Mouse (Mus musculus) cerebellum, adult 9-11 months (tissue): Measurements from ENCODE around the gene Aqp12.
"Not testable (repeated sequence)": the region's sequence is repeated elsewhere in the genome, so short reads cannot be mapped to it uniquely, and the experiment has no call there.

Source experiments
- DNase-seq: peaks from one replicate; pipeline ENCODE4 v3.0.0; 2022

The Aqp12 gene

DNA sequence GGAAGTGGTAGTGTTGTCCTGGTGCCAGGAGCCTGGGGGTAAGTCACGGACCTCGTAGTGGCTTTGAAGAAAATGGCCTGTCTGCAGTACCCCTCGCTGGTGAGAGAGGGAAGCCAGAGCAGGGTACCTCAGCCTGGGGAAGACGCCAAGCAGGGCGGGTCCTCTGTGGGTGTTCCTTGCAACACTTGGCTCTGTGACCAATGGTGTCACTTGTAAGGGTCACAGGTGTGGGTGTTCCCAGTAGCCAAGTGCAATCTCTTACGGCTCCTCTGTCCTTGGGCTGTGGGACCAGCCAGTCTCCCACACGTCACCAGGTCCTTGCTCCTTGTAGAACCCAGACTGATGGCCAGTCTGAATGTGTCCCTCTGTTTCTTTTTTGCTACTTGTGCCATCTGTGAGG lies at the start of gene Aqp12:
Gene Aqp12, plus strand, starts transcription at position 274 of the 400 bp plus-strand sequence.
- DNase-seq = no peak

DNA sequence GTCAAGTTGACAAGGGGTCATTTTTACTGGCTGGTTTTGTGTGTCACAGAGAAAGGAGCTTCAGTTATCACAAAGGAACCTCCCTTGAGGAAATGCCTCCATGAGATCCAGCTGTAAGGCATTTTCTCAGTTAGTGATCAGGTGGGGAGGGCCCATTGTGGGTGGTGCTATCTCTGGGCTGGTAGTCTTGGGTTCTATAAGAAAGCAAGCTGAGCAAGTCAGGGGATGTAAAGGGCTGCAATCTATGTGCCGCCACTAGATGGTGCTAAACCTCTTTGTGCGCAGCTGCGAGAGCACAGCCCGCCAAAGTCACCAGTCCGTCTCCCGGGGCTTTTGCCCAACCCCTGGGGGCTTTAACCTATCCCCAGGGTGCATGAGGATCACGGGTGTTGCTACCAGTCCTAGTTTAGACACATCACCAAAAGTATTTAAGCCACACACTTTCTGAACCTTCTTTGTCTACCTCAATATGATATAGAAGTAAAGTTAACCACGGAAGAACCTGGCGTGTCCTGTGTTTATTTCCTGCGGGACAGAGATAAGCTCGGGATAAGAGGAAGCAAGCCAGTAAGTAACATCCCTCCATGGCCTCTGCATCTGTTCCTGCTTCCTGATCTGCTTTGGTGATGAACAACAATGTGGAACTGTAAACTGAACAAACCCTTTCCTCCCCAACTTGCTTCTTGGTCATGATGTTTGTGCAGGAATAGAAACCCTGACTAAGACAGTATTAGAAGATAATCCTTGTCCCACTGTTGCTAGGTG lies 49.4 kb upstream of the Aqp12 start:
- DNase-seq = peak; percentile 58

GRCm38 (mm10) chr1:92958999-92959398 lies 47.1 kb upstream of the Aqp12 start:
- no peak for DNase-seq

- DNase-seq = not testable (repeated sequence)
Measured at GRCm38 (mm10) chr1:92970791-92971190, 35.3 kb upstream of the Aqp12 start.

DNA sequence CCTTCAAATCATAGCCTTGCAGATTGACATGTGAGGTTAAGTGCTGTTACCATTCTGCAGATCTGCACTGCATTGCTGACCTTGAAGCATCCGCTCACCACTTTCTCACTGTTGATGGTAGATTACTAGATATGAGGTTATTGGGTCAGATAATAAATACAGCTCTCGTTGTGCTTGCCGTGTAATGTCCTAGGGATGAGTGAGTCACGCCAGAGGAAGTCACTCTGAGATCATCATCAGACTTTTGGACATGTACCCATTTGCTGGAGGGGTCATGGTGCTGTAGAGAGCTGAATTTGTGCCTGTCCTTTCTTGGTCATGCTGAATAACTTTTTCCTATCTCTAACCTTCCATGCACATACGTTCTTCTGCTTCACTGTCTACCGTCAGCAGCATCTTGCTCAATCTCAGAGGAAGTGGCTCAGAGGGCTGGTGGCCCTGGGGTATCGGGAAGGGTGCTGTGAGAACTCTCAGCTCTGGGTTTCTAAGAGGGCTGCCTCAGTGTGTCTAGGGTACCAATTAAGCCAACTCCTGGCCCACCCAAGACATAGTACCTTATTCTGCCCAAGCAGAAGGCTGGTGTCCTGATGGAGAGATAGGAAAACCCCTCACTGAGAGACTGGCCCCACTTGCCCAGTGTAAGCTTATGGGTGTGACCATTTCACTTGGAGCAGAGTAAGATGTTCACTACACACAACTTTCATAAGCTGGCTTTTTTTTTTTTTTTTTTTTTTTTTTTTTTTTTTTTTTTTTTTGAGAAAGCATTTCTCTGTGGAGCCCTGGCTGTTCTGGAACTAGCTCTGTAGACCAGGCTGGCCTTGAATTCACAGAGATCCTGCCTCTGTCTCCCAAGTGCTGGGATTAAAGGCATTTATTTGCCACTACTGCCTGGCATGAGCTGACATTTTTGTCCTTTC lies 34.0 kb upstream of the Aqp12 start:
- no peak for DNase-seq

DNA sequence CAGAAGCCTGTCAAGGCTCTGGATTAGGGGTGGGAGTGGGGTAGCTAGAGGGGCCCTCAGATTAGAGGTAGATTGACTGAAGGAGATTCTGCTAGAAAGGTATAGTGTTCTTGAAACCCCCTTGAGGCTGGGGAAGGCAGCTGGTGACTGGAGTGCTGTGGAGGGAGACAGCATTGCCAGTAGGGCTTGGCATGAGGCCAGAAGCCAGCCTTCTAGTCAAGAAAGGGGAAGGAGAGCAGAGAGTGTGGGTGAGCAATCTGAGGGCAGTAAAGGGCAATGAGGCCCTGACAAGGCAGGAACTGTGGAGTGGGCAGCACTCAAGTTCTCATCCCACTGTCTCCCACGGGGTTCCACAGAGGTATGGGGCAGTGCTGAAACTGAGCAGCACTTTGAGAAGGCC lies 33.3 kb upstream of the Aqp12 start:
- DNase-seq = no peak

DNA sequence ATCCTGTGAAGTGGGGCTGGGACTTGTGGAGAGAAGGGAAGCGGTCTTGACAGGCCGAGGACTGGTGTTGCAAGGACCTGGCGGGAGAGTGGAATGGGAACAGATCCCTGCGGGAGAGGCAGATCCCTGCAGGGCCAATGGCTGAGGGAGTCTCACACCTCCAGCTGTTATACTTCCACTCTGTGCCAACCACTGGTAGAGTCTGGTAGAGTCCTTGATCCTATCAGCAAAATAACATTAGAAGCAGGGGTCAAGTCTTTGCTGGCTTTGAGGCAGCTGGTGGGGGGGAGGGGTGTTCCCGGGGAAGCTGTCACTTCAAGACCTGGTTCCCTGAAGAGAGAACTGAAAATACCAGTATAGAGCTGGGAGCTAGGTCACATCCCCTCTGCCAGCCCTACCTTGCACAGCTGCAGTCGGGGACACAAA lies 30.0 kb upstream of the Aqp12 start:
- DNase-seq = no peak

DNA sequence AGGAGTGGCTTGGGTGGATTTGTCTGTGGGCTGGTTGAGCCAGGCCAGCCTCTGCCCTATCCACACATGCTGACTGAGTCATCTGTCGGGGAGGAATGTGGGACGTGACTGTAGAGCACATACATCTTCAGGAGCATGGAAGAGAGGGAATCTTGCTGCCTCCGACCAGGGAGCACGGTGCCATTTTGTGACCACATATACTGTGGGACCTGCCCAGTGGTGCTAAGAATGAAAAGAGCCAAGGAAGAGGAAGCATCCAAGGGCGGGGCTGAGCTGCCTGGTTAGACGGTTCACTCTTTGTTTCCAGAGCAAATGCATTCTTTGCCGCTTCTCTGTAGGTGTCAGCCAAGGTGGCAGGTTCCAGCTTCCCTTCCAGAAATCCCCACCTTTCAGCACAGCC lies 27.5 kb upstream of the Aqp12 start:
- no peak for DNase-seq

DNA sequence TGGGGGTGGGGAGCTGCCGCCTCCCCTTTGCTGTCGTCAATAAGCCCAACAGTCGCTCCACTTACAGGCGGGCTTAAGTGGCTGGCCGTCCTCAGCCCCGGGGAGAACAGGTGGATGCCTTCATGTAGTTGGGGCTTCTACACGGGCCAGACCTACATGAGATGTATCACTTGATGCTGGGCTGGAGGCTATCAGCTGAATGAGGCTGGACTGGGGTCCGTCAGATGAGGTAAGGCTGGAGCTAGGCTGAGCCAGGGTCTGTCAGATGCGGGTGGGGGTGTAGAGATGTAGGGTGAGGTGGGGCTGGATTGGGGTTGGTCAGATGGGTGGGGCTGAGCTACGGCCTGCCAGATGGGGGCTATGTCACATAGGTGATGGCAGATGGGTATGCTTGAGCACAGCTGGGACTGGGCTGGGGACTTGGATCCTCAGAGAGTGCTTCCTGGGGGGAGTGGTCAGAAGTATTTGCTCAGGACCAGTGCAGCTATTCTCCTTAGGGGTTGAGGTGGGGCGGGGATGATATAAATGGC lies 27.0 kb upstream of the Aqp12 start:
- DNase-seq = no peak

DNA sequence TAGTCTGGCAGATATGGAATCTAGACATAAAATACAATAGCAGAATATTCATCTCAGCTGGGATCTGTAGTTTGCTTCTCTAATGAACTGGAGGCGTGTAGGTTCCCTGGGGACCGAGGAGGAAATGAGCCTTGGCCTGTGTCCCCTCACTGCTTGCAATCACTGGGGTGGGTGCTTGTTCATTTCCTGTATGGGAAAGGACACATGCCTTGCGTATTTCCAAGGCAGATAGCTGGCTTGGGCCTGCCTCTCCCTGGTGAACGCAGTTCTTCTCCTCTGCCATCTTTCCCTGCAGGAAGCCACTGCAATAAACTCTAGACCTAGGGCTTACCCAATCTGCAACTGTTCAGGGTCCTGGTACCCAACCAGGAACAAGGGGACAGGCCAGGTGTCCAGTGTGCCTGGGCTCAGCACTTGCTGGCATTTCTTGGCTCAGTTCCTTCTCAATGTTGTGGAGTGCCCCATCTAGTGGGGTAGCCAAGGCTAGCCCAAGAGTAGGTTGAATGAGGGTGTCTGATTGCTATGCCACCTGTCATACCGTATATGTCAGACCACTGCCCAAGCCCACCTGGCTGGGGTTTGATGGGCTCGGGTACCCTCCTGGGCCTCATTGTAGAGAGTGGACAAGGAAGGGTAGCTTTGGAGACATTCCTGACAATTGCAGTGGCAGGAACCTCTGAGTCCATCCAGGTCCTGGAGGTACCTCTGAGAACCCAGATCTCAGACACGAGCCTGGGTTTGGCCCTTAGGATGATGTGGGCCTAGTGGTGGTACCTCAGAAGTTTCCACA lies 24.9 kb upstream of the Aqp12 start:
- DNase-seq = no peak

DNA sequence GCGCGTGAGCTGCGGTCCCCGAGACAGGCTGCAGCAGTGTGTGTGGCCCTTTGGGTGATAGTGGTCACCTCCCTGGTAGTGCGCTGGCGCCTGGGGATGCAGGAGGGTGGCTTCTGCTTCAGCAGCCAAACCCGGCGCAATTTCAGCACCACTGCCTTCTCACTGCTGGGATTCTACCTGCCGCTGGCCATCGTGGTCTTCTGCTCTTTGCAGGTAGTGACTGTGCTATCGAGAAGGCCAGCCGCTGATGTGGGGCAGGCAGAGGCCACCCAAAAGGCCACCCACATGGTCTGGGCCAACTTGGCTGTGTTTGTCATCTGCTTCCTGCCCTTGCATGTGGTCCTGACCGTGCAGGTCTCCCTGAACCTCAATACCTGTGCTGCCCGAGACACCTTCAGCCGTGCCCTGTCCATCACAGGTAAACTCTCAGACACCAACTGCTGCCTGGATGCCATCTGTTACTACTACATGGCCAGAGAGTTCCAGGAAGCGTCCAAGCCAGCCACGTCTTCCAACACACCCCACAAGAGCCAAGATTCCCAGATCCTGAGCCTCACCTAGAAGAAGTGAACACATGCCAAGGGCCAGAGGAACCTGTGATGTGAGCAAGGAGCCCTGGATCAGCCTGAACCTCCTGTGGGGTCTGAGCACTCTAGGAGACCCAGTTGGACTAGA lies 23.1 kb upstream of the Aqp12 start:
- peak; percentile 20 for DNase-seq

DNA sequence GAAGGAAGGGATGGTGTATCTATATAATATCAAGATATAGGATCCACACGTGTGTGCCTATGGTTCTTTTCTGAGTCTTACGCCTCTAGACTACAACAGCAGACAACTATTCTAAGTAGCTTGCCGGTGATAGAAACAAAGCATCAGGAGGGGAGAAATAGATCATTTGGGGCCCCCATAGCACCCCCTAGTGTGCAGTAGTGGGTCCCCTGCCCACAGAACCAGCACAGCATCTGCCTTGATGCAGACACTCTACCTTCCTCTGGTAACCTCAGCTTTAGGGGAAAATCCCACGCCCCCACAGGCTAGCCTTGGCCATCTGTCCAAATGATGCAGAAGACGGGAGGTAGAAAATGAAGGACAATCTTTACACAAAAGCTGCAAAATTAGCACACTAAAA lies 21.1 kb upstream of the Aqp12 start:
- DNase-seq = no peak

DNA sequence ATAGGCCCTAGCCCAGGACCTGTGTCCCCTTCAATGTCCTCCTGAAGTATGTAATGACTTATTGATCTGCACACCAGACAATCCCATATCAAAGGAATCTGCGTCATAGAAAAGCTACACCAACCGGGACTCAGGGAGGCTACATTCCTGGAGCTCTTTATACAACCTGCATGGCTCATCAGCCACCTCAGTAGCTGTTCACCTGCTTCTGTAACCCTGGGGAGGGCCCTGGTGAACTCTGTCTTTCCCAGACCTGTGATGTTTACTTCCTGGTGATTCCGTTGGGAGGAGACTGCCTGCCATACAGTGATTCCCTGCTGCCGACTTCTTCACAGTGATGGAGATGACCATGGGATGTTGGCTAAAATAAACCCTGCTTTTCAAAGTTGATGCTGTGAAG lies 17.2 kb upstream of the Aqp12 start:
- no peak for DNase-seq

- no peak for DNase-seq
Measured at GRCm38 (mm10) chr1:92989891-92990290, 16.2 kb upstream of the Aqp12 start.

DNA sequence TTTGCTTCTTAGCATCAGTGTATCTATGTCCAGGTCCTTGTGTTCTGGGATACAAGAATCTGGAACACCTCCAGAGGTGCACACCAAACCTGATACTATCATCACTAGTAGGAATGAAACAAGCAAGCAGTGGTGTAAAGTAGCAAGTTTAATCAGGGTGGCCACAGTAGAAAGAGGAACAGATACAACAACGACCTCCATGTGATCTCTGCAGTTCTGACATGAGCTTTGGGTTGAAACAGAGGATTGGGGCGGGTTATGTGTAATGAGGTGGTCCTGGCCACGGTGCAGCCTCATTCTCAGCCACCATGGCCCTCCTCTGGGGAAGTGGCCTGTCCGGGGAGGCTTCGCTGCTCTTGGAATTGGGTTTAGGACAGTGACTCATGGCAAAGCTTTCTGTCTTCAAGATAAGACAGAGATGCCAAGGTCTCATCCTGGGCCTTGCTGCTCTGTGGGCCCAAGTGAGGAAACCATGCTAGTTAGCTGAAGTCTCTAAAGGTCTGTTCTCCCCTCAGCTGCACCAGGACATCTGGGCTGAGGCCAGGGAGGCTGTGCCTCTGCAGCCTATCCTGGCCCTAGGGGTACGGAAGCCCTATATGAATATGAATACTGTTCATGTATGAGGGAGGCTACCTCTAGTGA lies 13.8 kb upstream of the Aqp12 start:
- no peak for DNase-seq

GRCm38 (mm10) chr1:92992880-92993279 lies 13.3 kb upstream of the Aqp12 start:
- no peak for DNase-seq

- no peak for DNase-seq
Measured at GRCm38 (mm10) chr1:93009196-93009595, 3.1 kb downstream of the Aqp12 start.

DNA sequence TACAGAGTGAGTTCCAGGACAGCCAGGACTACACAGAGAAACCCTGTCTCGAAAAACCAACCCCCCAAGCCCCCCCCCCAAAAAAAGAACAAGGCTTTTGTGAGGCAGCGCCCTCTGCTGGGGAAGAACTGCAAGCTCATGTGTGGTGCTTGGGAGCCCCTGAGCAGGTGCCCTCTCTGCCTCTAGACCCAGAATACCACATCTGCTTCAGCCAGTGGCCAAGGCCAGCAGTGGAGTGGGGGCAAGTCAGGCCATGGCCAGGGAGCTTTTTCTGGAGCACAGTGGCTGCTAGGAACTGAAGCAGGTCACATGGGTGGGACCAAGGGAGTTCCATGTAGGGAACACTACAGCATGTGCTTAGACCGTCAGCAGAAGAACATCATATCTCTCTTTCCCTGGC lies 4.6 kb downstream of the Aqp12 start:
- DNase-seq = no peak

DNA sequence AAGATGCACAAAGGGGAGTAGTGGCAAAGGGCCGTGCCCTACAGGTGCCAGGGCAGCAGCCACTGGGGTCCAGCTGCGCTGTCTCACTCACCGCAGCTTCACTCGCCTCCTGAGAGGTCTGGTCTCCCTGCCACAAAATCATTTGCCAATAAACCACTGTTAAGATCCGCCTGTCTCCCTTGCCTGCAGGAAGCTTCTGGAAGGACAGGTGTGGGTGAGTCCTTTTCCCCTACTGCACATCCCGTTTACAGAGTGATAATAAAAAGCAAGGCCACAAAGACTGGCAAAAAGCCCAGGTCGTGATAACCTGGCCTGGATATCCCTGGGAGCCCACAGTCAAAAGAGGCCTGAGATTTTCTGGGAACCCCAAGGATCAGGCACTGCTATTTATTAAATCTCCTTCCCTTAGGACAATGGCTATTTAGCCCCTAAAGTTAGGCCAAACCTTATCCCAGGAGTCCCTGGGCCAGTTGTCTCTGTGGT lies 6.0 kb downstream of the Aqp12 start:
- peak; percentile 17 for DNase-seq

GRCm38 (mm10) chr1:93013367-93013766 lies 7.2 kb downstream of the Aqp12 start:
- DNase-seq = no peak

DNA sequence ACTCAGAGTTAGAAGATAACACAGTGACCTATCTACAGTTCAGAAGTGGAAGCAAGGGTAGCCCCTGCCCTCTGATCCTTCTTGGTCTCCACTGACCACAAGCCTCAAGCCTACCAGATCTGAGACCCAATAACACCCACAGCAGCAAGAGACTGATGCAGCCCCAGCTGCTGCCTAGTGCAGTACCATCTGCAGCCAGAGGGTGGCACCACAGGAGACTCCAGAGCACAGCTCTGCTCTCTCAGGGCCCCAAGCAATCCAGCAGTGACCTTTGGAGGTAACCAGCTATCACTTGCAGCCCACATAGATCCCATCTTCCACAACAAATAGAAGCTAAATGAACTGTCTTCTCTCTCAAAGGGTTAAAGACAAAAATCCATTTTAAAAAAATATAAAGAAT lies 8.3 kb downstream of the Aqp12 start:
- peak; percentile 76 for DNase-seq

- peak; percentile 65 for DNase-seq
Measured at GRCm38 (mm10) chr1:93015136-93015535, 9.0 kb downstream of the Aqp12 start.
